Mouse (Mus musculus) neural tube, embryonic 14.5 days (tissue): ENCODE data around the gene Adamtsl1. TPM values are rescaled to one million over a fixed set of nuclear protein-coding genes. Genes with fewer than 3 reads are reported as not detected.
A peak's percentile ranks its signal among the peaks of the same experiment; 100 is the strongest.

Experiments used
- ATAC-seq: fragments of 200-750 bp; cut with Nextera tagmentation; 2 replicates; pipeline ENCODE4 v1.8.0; 2017; ENCODE audit warnings: low read depth, mild to moderate bottlenecking, moderate TSS enrichment, moderate library complexity
- H3K27ac ChIP-seq: fragments of 300-500 bp; sonication (generic); 2 replicates; pipeline ENCODE4 v1.5.1; 2014; ENCODE audit warnings: low read depth, mild to moderate bottlenecking, control low read depth, low read length, moderate library complexity, mixed read lengths
- H3K27me3 ChIP-seq: fragments of 300-500 bp; sonication (generic); 2 replicates; pipeline ENCODE4 v1.6.1; 2014; ENCODE audit warnings: low read length; ENCODE audit not compliant: control insufficient read depth, insufficient read depth
- H3K36me3 ChIP-seq: fragments of 300-500 bp; sonication (generic); 2 replicates; pipeline ENCODE4 v1.6.1; 2014; ENCODE audit warnings: low read length, mixed read lengths; ENCODE audit not compliant: control insufficient read depth, insufficient read depth
- H3K4me1 ChIP-seq: fragments of 300-500 bp; sonication (generic); 2 replicates; pipeline ENCODE4 v1.6.1; 2014; ENCODE audit warnings: low read length; ENCODE audit not compliant: control insufficient read depth, insufficient read depth
- H3K4me2 ChIP-seq: fragments of 300-500 bp; sonication (generic); 2 replicates; pipeline ENCODE4 v1.6.1; 2014; ENCODE audit warnings: mild to moderate bottlenecking, low read depth, low read length, control low read depth
- H3K4me3 ChIP-seq: fragments of 300-500 bp; sonication (generic); 2 replicates; pipeline ENCODE4 v1.5.1; 2014; ENCODE audit warnings: low read depth, low read length, control low read depth, mixed read lengths
- H3K9ac ChIP-seq: fragments of 300-500 bp; sonication (generic); replicated peaks from 2 replicates; pipeline ENCODE4 v1.6.1; 2014; ENCODE audit warnings: low read depth, mild to moderate bottlenecking, control low read depth, low read length, mixed read lengths
- H3K9me3 ChIP-seq: fragments of 300-500 bp; sonication (generic); 2 replicates; pipeline ENCODE4 v1.6.1; 2016; ENCODE audit warnings: low read length; ENCODE audit not compliant: control insufficient read depth
- WGBS: fragments of 180-500 bp; shearing (Covaris S2); extraction: QIAGEN DNeasy Blood & Tissue Kit; methylation state at CpG from one replicate; pipeline ENCODE4 v1.1.7; 2014; 5-methylcytosine and 5-hydroxymethylcytosine counted together
- polyA plus RNA-seq: library from polyadenylated mRNA; unstranded; fragments of >200 nt; fragmentation: Nextera tagmentation; extraction: Ambion mirVana; gene quantifications from 2 replicates; pipeline ENCODE4 v1.2.1, GENCODE M21; 2014

Adamtsl1 gene
- polyA plus RNA-seq, 1 experiment from 2014 or later, result 17.6 TPM

DNA sequence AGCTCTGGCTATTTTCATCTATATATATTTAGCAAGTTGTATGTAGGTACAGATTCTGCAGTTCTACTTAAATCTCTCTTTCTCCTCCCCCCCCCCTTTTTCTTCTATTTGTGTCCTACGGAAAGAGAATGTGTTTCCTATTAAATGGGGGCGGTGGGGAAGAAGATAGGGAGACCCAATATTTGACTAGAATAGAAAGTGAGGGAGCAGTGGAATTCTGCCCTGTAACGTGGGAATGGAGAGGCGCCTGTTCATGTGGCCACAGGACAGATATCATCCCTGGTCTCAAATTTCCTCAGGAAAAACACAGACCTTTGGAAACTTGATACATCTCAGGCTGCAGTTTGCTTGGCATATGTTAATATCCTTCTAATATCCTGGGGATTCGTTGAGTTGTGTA, 324.1 kb downstream of the Adamtsl1 start:
- H3K27me3 ChIP-seq, result no peaks in the 10 kb centered on the region
- 59% methylated on average over 5 of the region's 5 CpGs for WGBS

DNA sequence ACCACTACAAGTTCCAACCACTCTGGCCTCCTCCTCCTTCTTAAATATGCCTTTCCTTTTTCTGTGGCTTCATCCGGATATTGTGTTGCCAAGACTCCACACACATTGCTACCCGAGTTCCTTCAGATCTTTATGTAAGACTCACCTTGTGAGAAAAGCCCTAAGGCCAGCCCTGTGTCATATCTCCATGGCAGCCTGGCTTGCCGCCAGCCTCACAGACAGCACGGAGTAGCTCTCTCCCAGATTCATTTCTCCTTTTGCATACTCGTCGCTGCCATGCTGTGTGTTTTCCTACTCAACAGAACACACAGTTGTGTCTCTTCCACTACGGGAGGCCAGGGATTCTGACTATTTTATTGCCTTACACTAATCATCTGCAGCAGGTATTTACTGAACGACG, 328.1 kb downstream of the Adamtsl1 start:
- Histone ChIP-seq H3K9me3 (no peaks in the 10 kb centered on the region), H3K4me3 (no peak overlapping the region), H3K4me1 (no peaks in the 10 kb centered on the region), H3K4me2 (no peak overlapping the region), H3K27me3 (no peaks in the 10 kb centered on the region), H3K27ac (no peak overlapping the region), H3K9ac (no peak overlapping the region), H3K36me3 (no peaks in the 10 kb centered on the region)
- WGBS, result 47% methylated on average over 9 of the region's 9 CpGs
- ATAC-seq, result peak; percentile 52; the same call in 1 of the 2 replicates

More for the DNA sequence above, 324.1 kb downstream of the Adamtsl1 start:
- no peak overlapping the region for H3K9ac ChIP-seq
- H3K4me2 ChIP-seq, result no peak overlapping the region
- H3K36me3 ChIP-seq, result no peaks in the 10 kb centered on the region
- H3K4me3 ChIP-seq, result no peak overlapping the region
- 0 out of 2 replicates have a peak, but pooled peaks cover 3% of the 10 kb centered on the region for H3K4me1 ChIP-seq
- no peak for ATAC-seq
- no peaks in the 10 kb centered on the region for H3K9me3 ChIP-seq
- H3K27ac ChIP-seq, result no peak overlapping the region

- no peaks in the 10 kb centered on the region for H3K27me3 ChIP-seq
- no peak overlapping the region for H3K4me2 ChIP-seq
- no peak overlapping the region for H3K9ac ChIP-seq
- H3K27ac ChIP-seq, result no peak overlapping the region
- H3K9me3 ChIP-seq, result no peaks in the 10 kb centered on the region
- H3K36me3 ChIP-seq, result no peaks in the 10 kb centered on the region
- no peak overlapping the region for H3K4me3 ChIP-seq
- H3K4me1 ChIP-seq, result no peaks in the 10 kb centered on the region
- ATAC-seq, result no peak
Measured at GRCm38 (mm10) chr4:85844381-85844780, 330.4 kb downstream of the Adamtsl1 start.

- 11% methylated on average over 7 of the region's 7 CpGs for WGBS
Measured at GRCm38 (mm10) chr4:85845931-85846330, 332.0 kb downstream of the Adamtsl1 start.

GRCm38 (mm10) chr4:85853401-85853800, 339.4 kb downstream of the Adamtsl1 start:
- 89% methylated on average over 7 of the region's 7 CpGs for whole genome bisulfite sequencing

More at GRCm38 (mm10) chr4:85845931-85846330, 332.0 kb downstream of the Adamtsl1 start:
- no peak overlapping the region for H3K9ac ChIP-seq
- H3K4me1 ChIP-seq, result no peaks in the 10 kb centered on the region
- ATAC-seq, result no peak
- no peaks in the 10 kb centered on the region for H3K36me3 ChIP-seq
- no peak overlapping the region for H3K4me3 ChIP-seq
- H3K9me3 ChIP-seq, result no peaks in the 10 kb centered on the region
- no peaks in the 10 kb centered on the region for H3K27me3 ChIP-seq
- no peak overlapping the region for H3K27ac ChIP-seq
- H3K4me2 ChIP-seq, result no peak overlapping the region

GRCm38 (mm10) chr4:85854507-85854906, 340.5 kb downstream of the Adamtsl1 start:
- 67% methylated on average over 8 of the region's 8 CpGs for WGBS
- H3K4me3 ChIP-seq, result no peak overlapping the region
- H3K4me1 ChIP-seq, result no peaks in the 10 kb centered on the region
- H3K9me3 ChIP-seq, result no peaks in the 10 kb centered on the region
- H3K27me3 ChIP-seq, result no peaks in the 10 kb centered on the region
- ATAC-seq, result no peak
- H3K9ac ChIP-seq, result no peak overlapping the region
- H3K36me3 ChIP-seq, result no peaks in the 10 kb centered on the region
- H3K4me2 ChIP-seq, result no peak overlapping the region
- H3K27ac ChIP-seq, result no peak overlapping the region

More at GRCm38 (mm10) chr4:85853401-85853800, 339.4 kb downstream of the Adamtsl1 start:
- Histone ChIP-seq H3K9me3 (no peaks in the 10 kb centered on the region), H3K4me1 (no peaks in the 10 kb centered on the region), H3K4me2 (no peak overlapping the region), H3K27me3 (no peaks in the 10 kb centered on the region), H3K4me3 (no peak overlapping the region), H3K36me3 (no peaks in the 10 kb centered on the region), H3K9ac (no peak overlapping the region), H3K27ac (no peak overlapping the region)
- no peak for ATAC-seq

DNA sequence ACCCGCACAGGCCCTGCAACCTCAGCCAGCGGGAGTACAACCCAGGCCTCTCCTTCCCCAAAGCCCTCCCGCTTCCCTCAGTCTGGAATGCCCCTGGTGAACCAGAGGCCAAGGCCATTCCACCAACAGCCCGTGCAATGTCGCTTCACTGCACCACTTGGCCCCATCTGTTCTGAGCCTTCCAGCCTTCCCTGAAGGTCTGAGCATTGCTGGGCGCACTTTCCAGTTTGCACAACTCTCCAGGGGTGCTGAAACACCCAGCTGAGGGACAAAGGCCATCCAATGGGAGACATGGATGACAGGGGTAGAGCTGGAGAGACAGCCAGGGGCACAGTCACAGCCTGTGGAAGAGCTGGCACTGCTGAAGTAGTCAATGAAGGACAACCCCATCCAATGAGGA, 365.4 kb downstream of the Adamtsl1 start:
- Histone ChIP-seq H3K36me3 (no peaks in the 10 kb centered on the region), H3K27me3 (no peaks in the 10 kb centered on the region), H3K9ac (no peak overlapping the region), H3K4me3 (no peak overlapping the region), H3K27ac (no peak overlapping the region), H3K4me1 (no peaks in the 10 kb centered on the region), H3K9me3 (no peaks in the 10 kb centered on the region), H3K4me2 (no peak overlapping the region)
- 61% methylated on average over 6 of the region's 6 CpGs for WGBS
- ATAC-seq, result no peak

DNA sequence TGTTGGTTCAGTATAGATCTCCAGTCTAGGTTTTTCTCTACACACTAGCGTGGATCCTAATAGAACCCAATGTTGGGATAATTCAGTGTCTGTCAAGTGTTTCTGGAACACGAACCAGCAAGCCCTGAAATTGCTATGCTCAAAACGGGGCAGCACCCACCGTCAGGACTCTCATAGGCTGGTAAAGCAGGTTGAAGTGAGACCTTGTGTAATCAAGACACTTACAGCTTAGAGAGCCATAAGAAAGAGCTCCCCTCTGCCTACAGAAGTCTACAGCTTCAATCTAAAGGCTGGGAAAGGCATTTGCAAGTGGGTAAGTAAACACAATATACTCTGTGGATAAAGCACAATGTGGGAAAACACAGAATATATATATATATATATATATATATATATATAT, 367.3 kb downstream of the Adamtsl1 start:
- no peaks in the 10 kb centered on the region for H3K27me3 ChIP-seq
- H3K27ac ChIP-seq, result no peak overlapping the region
- H3K9ac ChIP-seq, result no peak overlapping the region
- no peak for ATAC-seq
- H3K4me1 ChIP-seq, result no peaks in the 10 kb centered on the region
- no peak overlapping the region for H3K4me2 ChIP-seq
- H3K36me3 ChIP-seq, result no peaks in the 10 kb centered on the region
- H3K9me3 ChIP-seq, result no peaks in the 10 kb centered on the region
- 92% methylated on average over 4 of the region's 4 CpGs for WGBS
- H3K4me3 ChIP-seq, result no peak overlapping the region

DNA sequence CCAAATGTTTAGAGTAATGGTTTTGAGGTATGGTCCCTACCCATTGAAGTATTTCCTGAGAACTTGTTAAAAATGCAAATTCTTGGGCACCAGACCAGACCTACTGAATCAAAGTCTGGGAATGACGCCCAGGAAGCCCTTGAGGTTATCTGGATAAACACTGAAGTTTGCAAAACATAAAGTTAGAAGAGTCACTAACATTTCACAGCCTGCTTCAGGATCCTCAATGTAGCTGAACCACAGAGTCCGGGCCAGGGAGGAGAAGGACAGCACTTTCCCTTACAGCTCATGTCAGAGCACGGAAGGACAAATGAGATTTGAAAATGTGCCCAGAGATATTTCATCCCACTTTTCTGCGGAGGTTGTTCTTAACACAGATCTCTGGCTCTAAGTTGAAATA, 370.1 kb downstream of the Adamtsl1 start:
- WGBS, result 85% methylated on average over 4 of the region's 4 CpGs
- Histone ChIP-seq H3K9ac (no peak overlapping the region), H3K9me3 (no peaks in the 10 kb centered on the region), H3K36me3 (no peaks in the 10 kb centered on the region), H3K27ac (no peak overlapping the region), H3K4me2 (no peak overlapping the region), H3K4me1 (no peaks in the 10 kb centered on the region), H3K4me3 (no peak overlapping the region), H3K27me3 (no peaks in the 10 kb centered on the region)
- ATAC-seq, result no peak
